Mouse (Mus musculus) layer of hippocampus, postnatal 36 days (tissue): ENCODE data around the gene Cdk1. TPM values are rescaled to one million over a fixed set of nuclear protein-coding genes. Genes with fewer than 3 reads are reported as not detected.

Source experiments
- DNase-seq, 2 experiments: peaks; one replicate each; pipeline ENCODE4 v3.0.0; 2022
- total RNA-seq, 2 experiments: library from RNA; stranded (reverse); gene quantifications; 2 replicates each; pipeline ENCODE4 v1.2.3; 2021

The Cdk1 gene
- total RNA-seq, 2 experiments from 2014 or later, result 1.2 to 1.5 TPM

GRCm38 (mm10) chr10:69342328-69342727 is 10.4 kb downstream of the Cdk1 start:
- DNase-seq, result no peak

- DNase-seq, result no peak
Measured at GRCm38 (mm10) chr10:69341570-69342227, 11.0 kb downstream of the Cdk1 start.

- no peak for DNase-seq
Measured at GRCm38 (mm10) chr10:69340001-69340400, 12.7 kb downstream of the Cdk1 start.

- no peak for DNase-seq
Measured at GRCm38 (mm10) chr10:69336219-69336618, 16.5 kb downstream of the Cdk1 start.

- no peak for DNase-seq
Measured at GRCm38 (mm10) chr10:69335611-69336010, 17.1 kb downstream of the Cdk1 start.

GRCm38 (mm10) chr10:69335195-69335536 is 17.6 kb downstream of the Cdk1 start:
- no peak for DNase-seq

- DNase-seq, result peak in 1 of 2 experiments; percentile 19
Measured at GRCm38 (mm10) chr10:69334271-69335194, 18.2 kb downstream of the Cdk1 start.

- no peak for DNase-seq
Measured at GRCm38 (mm10) chr10:69333212-69333611, 19.5 kb downstream of the Cdk1 start.

GRCm38 (mm10) chr10:69331231-69331630 is 21.5 kb downstream of the Cdk1 start:
- no peak for DNase-seq

GRCm38 (mm10) chr10:69328656-69329046 is 24.1 kb downstream of the Cdk1 start:
- DNase-seq, result no peak

GRCm38 (mm10) chr10:69328029-69328655 is 24.6 kb downstream of the Cdk1 start:
- no peak for DNase-seq

- no peak for DNase-seq
Measured at GRCm38 (mm10) chr10:69327362-69327761, 25.4 kb downstream of the Cdk1 start.

GRCm38 (mm10) chr10:69326433-69326832 is 26.3 kb downstream of the Cdk1 start:
- peak in 1 of 2 experiments; percentile 40 for DNase-seq

GRCm38 (mm10) chr10:69324816-69325215 is 27.9 kb downstream of the Cdk1 start:
- DNase-seq, result no peak

- DNase-seq, result no peak
Measured at GRCm38 (mm10) chr10:69323986-69324385, 28.8 kb downstream of the Cdk1 start.

- no peak for DNase-seq
Measured at GRCm38 (mm10) chr10:69321519-69322035, 31.2 kb downstream of the Cdk1 start.

GRCm38 (mm10) chr10:69320667-69321518 is 31.8 kb downstream of the Cdk1 start:
- DNase-seq, result peak; percentile 63 to 68

GRCm38 (mm10) chr10:69318514-69318913 is 34.2 kb downstream of the Cdk1 start:
- no peak for DNase-seq

GRCm38 (mm10) chr10:69313944-69314343 is 38.8 kb downstream of the Cdk1 start:
- no peak for DNase-seq

- no peak for DNase-seq
Measured at GRCm38 (mm10) chr10:69311867-69312266, 40.9 kb downstream of the Cdk1 start.

GRCm38 (mm10) chr10:69309109-69309508 is 43.6 kb downstream of the Cdk1 start:
- no peak for DNase-seq

- DNase-seq, result peak; percentile 30 to 43
Measured at GRCm38 (mm10) chr10:69307067-69307466, 45.7 kb downstream of the Cdk1 start.
